Mouse (Mus musculus) liver, postnatal 0 days (tissue): ENCODE results near the gene Zfp541.

Experiments
- CTCF ChIP-seq: sonication (generic); IDR thresholded peaks from 2 replicates; pipeline ENCODE4 v1.5.1; 2016; ENCODE audit warnings: antibody characterized with exemption, low read depth
- EP300 ChIP-seq: IDR thresholded peaks from 2 replicates; pipeline ENCODE4 v1.6.1; 2016; ENCODE audit warnings: antibody characterized with exemption, low read depth, mild to moderate bottlenecking

GRCm38 (mm10) chr7:16057136-16057534, 4.5 kb upstream of the Zfp541 start:
- TF ChIP-seq CTCF (no peak), EP300 (no peak)
